Mouse (Mus musculus): ENCODE measurements around the gene Jchain. TPM values are rescaled to one million over a fixed set of nuclear protein-coding genes. Genes with fewer than 3 reads are reported as not detected.

Jchain gene
- polyA plus RNA-seq (2015; fragmentation: Nextera tagmentation; extraction: Ambion mirVana): 0.16 and 0.28 TPM in 2 replicates

- H3K27me3 ChIP-seq (ENCODE audit: control insufficient read depth, insufficient read depth, low read length): no peaks in the 10 kb centered on the region
- H3K4me2 ChIP-seq (ENCODE audit: low read depth, low read length): no peak within 1 kb of the TSS
- H3K27ac ChIP-seq (ENCODE audit: low read length): no peak within 1 kb of the TSS
- no peaks in the 10 kb centered on the region for H3K9me3 ChIP-seq (replicated peaks; ENCODE audit: control insufficient read depth, low read length)
- 82% methylated on average over 3 of the region's 3 CpGs for WGBS
- no peaks in the 10 kb centered on the region for H3K4me1 ChIP-seq (ENCODE audit: control insufficient read depth, insufficient read depth, low read length)
- no peaks in the 10 kb centered on the region for H3K36me3 ChIP-seq (ENCODE audit: control insufficient read depth, insufficient read depth, low read length)
- ATAC-seq (ENCODE audit: insufficient read depth, low FRiP score): no peak
- H3K4me3 ChIP-seq (replicated peaks; ENCODE audit: low read length): no peak within 1 kb of the TSS
- H3K9ac ChIP-seq (ENCODE audit: low read length): no peak within 1 kb of the TSS
Observed at GRCm38 (mm10) chr5:88527657-88528056, at the start of gene Jchain. Gene Jchain, minus strand, starts transcription at chr5:88527891.

GRCm38 (mm10) chr5:88575506-88576338, 48.0 kb upstream of the Jchain start:
- Histone ChIP-seq H3K27me3 (ENCODE audit: control insufficient read depth, insufficient read depth, low read length) (no peaks in the 10 kb centered on the region), H3K36me3 (ENCODE audit: control insufficient read depth, insufficient read depth, low read length) (no peaks in the 10 kb centered on the region), H3K4me1 (ENCODE audit: control insufficient read depth, insufficient read depth, low read length) (peaks cover 6% of the 10 kb centered on the region; the same call in 1 of the 2 replicates), H3K4me3 (replicated peaks; ENCODE audit: low read length) (no peak overlapping the region), H3K9me3 (replicated peaks; ENCODE audit: control insufficient read depth, low read length) (no peaks in the 10 kb centered on the region), H3K9ac (ENCODE audit: low read length) (no peak overlapping the region), H3K4me2 (ENCODE audit: low read depth, low read length) (peak overlapping the region; percentile 6; the same call in 1 of the 2 replicates), H3K27ac (ENCODE audit: low read length) (peak overlapping the region; percentile 80)
- ATAC-seq (ENCODE audit: insufficient read depth, low FRiP score): peak; percentile 89
- 49% methylated on average over 3 of the region's 3 CpGs for whole genome bisulfite sequencing

GRCm38 (mm10) chr5:88574829-88575228, 47.1 kb upstream of the Jchain start:
- H3K4me2 ChIP-seq (ENCODE audit: low read depth, low read length): no peak overlapping the region
- no peak for ATAC-seq (ENCODE audit: insufficient read depth, low FRiP score)
- no peak overlapping the region for H3K9ac ChIP-seq (ENCODE audit: low read length)
- no peaks in the 10 kb centered on the region for H3K9me3 ChIP-seq (replicated peaks; ENCODE audit: control insufficient read depth, low read length)
- no peak overlapping the region for H3K4me3 ChIP-seq (replicated peaks; ENCODE audit: low read length)
- no peaks in the 10 kb centered on the region for H3K27me3 ChIP-seq (ENCODE audit: control insufficient read depth, insufficient read depth, low read length)
- no peak overlapping the region for H3K27ac ChIP-seq (ENCODE audit: low read length)
- peaks cover 6% of the 10 kb centered on the region; the same call in 1 of the 2 replicates for H3K4me1 ChIP-seq (ENCODE audit: control insufficient read depth, insufficient read depth, low read length)
- 83% methylated on average over 3 of the region's 3 CpGs for whole genome bisulfite sequencing
- no peaks in the 10 kb centered on the region for H3K36me3 ChIP-seq (ENCODE audit: control insufficient read depth, insufficient read depth, low read length)

- WGBS: 90% methylated on average over 3 of the region's 3 CpGs
- 0 out of 2 replicates have a peak, but pooled peaks cover 6% of the 10 kb centered on the region for H3K4me1 ChIP-seq (ENCODE audit: control insufficient read depth, insufficient read depth, low read length)
- ATAC-seq (ENCODE audit: insufficient read depth, low FRiP score): no peak
- no peaks in the 10 kb centered on the region for H3K9me3 ChIP-seq (replicated peaks; ENCODE audit: control insufficient read depth, low read length)
- H3K36me3 ChIP-seq (ENCODE audit: control insufficient read depth, insufficient read depth, low read length): no peaks in the 10 kb centered on the region
- no peak overlapping the region for H3K27ac ChIP-seq (ENCODE audit: low read length)
- no peak overlapping the region for H3K4me3 ChIP-seq (replicated peaks; ENCODE audit: low read length)
- no peaks in the 10 kb centered on the region for H3K27me3 ChIP-seq (ENCODE audit: control insufficient read depth, insufficient read depth, low read length)
- no peak overlapping the region for H3K4me2 ChIP-seq (ENCODE audit: low read depth, low read length)
- H3K9ac ChIP-seq (ENCODE audit: low read length): no peak overlapping the region
Observed at GRCm38 (mm10) chr5:88569541-88569940, 41.9 kb upstream of the Jchain start.

GRCm38 (mm10) chr5:88566034-88566841, 38.5 kb upstream of the Jchain start:
- ATAC-seq (ENCODE audit: insufficient read depth, low FRiP score): peak; percentile 4; the same call in 1 of the 2 replicates
- Histone ChIP-seq H3K9ac (ENCODE audit: low read length) (peak overlapping the region; percentile 82), H3K27ac (ENCODE audit: low read length) (peak overlapping the region; percentile 83), H3K9me3 (replicated peaks; ENCODE audit: control insufficient read depth, low read length) (no peaks in the 10 kb centered on the region), H3K36me3 (ENCODE audit: control insufficient read depth, insufficient read depth, low read length) (no peaks in the 10 kb centered on the region), H3K4me3 (replicated peaks; ENCODE audit: low read length) (peak overlapping the region; percentile 80), H3K4me2 (ENCODE audit: low read depth, low read length) (peak overlapping the region; percentile 75), H3K27me3 (ENCODE audit: control insufficient read depth, insufficient read depth, low read length) (no peaks in the 10 kb centered on the region), H3K4me1 (ENCODE audit: control insufficient read depth, insufficient read depth, low read length) (0 out of 2 replicates have a peak, but pooled peaks cover 6% of the 10 kb centered on the region)
- 4% methylated on average over 14 of the region's 14 CpGs for WGBS

GRCm38 (mm10) chr5:88565148-88566033, 37.7 kb upstream of the Jchain start:
- Histone ChIP-seq H3K9me3 (replicated peaks; ENCODE audit: control insufficient read depth, low read length) (no peaks in the 10 kb centered on the region), H3K27ac (ENCODE audit: low read length) (peak overlapping the region; percentile 83), H3K4me3 (replicated peaks; ENCODE audit: low read length) (peak overlapping the region; percentile 80), H3K9ac (ENCODE audit: low read length) (peak overlapping the region; percentile 82), H3K4me1 (ENCODE audit: control insufficient read depth, insufficient read depth, low read length) (0 out of 2 replicates have a peak, but pooled peaks cover 6% of the 10 kb centered on the region), H3K4me2 (ENCODE audit: low read depth, low read length) (peak overlapping the region; percentile 75), H3K27me3 (ENCODE audit: control insufficient read depth, insufficient read depth, low read length) (no peaks in the 10 kb centered on the region), H3K36me3 (ENCODE audit: control insufficient read depth, insufficient read depth, low read length) (no peaks in the 10 kb centered on the region)
- ATAC-seq (ENCODE audit: insufficient read depth, low FRiP score): peak; percentile 75
- under 1% methylated on average over 92 of the region's 119 CpGs for WGBS

- Histone ChIP-seq H3K4me3 (replicated peaks; ENCODE audit: low read length) (peak within 1 kb of the TSS; percentile 80), H3K4me2 (ENCODE audit: low read depth, low read length) (peak within 1 kb of the TSS; percentile 75), H3K4me1 (ENCODE audit: control insufficient read depth, insufficient read depth, low read length) (0 out of 2 replicates have a peak, but pooled peaks cover 6% of the 10 kb centered on the region), H3K9ac (ENCODE audit: low read length) (peak within 1 kb of the TSS; percentile 82), H3K9me3 (replicated peaks; ENCODE audit: control insufficient read depth, low read length) (no peaks in the 10 kb centered on the region), H3K27ac (ENCODE audit: low read length) (peak within 1 kb of the TSS; percentile 83), H3K27me3 (ENCODE audit: control insufficient read depth, insufficient read depth, low read length) (no peaks in the 10 kb centered on the region), H3K36me3 (ENCODE audit: control insufficient read depth, insufficient read depth, low read length) (no peaks in the 10 kb centered on the region)
- ATAC-seq (ENCODE audit: insufficient read depth, low FRiP score): peak; percentile 91
- under 1% methylated on average over 47 of the region's 71 CpGs for WGBS
Observed at GRCm38 (mm10) chr5:88564501-88565147, 36.9 kb upstream of the Jchain start, which contains the start of gene Rufy3. Gene Rufy3, plus strand, starts transcription at chr5:88565040.

Measured in stomach, embryonic 16.5 days (tissue).